Mouse (Mus musculus) urinary bladder, postnatal 4 days (tissue): ENCODE results near the gene Sdha.

Source experiments
- DNase-seq, 2 experiments: peaks; one replicate each; pipeline ENCODE4 v3.0.0; 2021 to 2022; ENCODE audit warnings: low spot score in 2 of 2

Sdha gene

DNA sequence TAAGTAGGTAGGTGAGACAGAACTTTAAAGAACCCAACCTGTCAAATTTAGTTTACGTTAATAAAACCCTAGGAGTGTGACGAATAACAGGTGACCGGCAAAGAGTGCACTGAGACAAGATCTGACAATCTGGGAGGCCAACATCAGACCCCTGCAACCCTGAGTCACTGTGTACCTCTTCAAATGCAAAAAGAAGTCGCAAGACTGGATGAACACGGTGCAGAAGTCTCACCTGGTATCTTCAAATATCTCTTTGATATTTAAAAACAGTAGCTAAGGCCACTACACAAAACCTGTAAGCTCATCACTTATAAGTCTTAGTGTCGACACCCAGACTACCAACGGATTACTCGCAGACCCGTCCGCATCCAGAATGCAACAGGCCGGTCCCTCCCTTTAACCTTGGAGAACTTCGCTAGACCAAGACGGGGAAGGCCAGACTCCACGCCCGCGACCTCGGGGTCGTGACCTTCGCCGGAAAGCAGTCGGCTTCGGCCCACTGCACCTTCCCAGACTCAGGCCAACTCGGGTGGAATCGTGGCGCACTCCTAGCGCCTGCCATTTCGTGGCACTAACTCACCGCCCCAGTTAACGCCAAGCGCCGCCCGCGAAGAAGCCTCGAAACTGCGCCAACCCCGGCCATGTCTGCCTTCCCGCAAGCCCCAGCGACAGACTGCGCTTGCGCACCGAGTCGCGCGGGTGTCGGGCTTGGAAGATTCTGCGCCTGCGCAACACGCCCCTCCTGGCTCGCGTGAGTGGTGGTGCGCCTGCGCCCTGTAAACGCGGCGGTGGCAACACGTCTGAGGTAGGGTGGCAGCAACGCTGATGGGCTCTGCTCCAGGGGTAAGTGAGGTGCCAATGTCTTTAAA, at the start of gene Sdha, which contains the start of gene Ccdc127:
Gene Sdha, minus strand, starts transcription at position 715 of the 869 bp plus-strand sequence.
Gene Ccdc127, plus strand, starts transcription at position 744 of the 869 bp plus-strand sequence.
- peak; percentile 93 to 95 for DNase-seq

DNA sequence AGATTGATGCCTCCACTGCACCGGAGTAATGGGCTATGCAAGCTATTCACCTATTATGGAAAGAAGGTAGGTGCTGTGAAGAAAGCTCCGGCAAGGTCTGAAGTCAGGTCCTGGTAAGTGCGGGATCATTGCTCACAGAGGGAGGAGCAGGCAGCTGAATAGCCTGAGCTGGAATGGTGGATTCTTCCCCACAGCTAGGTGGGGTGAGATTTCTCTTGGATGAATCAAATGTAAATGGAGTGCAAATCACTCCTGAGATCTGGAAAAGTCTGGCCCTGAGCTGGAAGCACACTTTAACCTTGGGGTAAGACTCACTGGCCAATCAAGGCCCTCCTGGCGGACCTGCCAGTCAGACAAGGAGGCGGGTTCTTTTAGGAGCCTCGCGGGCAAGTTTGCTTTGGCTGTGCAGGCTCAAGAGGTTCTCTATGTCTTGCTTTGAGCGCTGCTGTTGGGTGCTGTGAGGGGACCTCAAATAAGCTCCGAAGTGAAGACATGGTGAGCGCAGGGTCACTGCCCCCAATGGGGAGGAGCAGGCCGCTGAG, 49.3 kb upstream of the Sdha start, which contains the start of gene Ftl1-ps1:
Gene Ftl1-ps1, plus strand, starts transcription at position 397 of the 542 bp plus-strand sequence.
- DNase-seq: no peak

DNA sequence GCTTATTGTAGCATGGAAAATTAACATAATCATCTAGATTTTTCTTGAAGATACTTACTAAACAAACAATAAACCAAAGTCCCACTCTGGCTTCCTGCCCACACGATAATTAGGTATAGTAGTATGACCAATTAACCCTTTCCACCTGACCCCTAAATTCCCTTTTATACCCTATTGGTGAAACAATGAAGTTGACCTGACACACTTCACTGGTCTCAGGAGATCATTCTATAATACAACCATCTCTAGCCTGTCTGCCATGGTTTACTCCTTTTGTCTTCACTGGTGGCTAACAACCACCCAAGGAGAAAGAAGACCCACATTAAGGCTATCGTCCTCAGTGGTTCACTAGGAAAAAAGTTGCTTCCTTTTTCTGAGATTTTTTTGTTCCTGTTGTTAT, 41.1 kb upstream of the Sdha start:
- DNase-seq: no peak

DNA sequence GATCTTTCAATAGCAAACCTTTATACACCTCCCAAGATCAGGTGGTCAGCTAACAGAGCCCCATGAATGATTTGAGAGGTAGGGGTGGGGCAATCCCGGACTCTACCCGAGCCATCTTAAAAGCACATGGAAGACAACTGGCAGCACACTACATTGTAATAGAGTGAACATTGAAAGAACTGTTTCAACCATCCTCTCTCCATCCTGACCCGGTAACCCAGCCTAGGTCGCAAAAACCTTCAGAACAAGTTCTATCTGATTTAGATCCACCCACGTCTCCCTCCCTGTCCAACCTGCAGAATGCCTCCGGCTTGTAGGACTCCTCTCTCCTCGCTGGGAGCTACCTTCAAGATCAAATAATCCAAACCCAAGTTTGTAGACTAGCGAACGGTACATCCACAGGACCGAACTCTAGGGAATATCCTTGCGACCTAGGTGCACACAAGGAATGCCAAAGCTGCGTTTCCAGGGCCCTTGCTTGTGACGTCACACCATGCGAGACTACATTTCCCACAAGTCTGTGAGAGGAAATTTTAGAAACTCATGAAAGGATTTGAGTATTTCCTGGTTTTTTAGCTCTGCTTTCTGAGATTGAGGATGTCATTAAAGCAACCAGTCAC, 40.4 kb upstream of the Sdha start, which contains the start of gene Zfp72:
Gene Zfp72, minus strand, starts transcription at position 466 of the 620 bp plus-strand sequence.
- DNase-seq: peak; percentile 34 to 63

DNA sequence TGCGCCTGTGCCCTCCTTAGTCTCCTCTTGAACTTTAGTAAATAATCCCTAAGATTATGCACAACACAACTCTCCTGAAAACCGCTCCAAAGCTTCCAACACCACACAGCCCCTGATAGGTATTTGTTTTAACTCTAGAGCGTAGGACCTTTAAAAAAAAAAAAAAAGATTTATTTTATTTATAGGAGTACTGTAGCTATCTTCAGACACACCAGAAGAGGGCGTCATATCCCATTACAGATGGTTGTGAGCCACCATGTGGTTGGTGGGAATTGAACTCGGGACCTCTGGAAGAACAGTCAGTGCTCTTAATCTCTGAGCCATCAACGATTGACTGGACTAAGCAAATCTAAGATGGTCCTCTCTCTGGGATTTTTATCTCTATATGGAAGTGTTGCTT, 39.6 kb upstream of the Sdha start:
- DNase-seq: no peak

DNA sequence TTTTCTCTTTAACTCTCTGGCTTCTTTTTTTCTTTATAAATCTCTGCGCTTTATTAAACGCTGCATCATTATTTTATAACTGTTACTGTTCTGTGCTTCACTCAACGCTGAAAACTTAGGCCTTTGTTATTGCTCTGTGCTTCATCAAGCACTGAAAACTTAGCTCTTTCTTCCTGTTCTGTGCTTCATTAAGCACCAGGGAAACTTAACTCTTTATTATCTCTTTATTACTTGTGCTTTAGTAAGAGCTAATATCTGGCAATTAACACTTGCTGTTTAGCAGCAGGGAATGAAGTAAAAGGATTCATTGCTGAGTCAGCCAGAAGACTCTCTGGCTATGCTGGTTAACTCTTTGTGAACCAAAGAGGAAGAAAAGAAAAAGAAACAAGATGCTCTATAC, 32.2 kb upstream of the Sdha start:
- no peak for DNase-seq

DNA sequence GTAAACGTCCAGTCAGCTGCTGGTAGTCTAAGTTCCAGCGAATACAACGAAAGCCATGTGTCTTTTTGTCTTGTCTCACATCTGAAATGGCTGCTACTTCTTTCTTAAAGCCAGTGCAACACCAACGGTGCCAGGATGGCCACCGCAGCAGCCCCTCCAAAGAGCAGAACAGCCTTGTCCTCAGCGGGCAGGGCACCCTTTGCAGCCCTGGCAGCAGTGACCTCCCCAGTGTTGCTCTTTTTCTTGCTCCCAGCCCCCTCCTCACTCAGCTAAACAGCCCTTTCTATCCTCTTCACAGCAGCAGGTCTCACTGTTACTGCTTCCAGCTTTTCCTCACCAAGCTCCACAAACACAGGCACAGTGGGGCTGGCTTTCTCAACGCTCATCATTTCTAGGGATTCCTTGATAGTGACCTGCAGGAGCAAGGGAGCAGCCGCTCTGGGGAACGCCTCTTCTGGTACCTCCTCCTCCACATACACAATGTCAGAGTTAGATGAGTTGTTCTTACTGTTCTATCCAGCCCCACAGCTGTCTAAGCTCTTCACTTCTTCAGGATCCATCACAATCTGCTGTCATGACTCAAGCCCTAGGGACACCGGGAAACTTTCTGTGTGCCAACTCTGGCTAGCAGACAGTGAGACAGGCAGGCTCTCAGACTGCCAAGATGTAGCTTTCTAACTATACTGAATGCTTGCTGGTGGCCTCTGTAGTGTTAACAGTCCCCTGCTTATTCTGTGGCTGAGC, 31.6 kb upstream of the Sdha start:
- no peak for DNase-seq

DNA sequence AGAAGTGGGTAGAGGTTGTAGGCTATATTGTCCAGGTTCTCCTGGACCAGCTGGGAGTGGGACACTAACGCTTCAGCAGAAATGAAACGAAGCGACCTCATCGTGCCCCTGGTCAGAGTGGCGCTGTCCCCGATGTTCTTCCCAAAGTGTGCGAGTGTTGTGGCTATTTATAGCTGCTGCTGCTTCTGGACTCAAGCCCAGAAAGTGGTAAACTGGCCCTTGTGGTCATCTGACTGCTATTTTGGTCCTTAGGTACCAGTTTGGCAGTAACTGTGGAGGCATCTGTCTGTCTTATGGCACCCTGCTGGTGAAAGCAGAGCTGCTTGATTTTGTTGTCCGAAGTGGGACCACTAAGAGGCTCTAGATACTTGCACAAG, 13.8 kb upstream of the Sdha start, which contains the start of gene Lrrc14b:
Gene Lrrc14b, minus strand, starts transcription at position 147 of the 377 bp plus-strand sequence.
- DNase-seq: no peak

DNA sequence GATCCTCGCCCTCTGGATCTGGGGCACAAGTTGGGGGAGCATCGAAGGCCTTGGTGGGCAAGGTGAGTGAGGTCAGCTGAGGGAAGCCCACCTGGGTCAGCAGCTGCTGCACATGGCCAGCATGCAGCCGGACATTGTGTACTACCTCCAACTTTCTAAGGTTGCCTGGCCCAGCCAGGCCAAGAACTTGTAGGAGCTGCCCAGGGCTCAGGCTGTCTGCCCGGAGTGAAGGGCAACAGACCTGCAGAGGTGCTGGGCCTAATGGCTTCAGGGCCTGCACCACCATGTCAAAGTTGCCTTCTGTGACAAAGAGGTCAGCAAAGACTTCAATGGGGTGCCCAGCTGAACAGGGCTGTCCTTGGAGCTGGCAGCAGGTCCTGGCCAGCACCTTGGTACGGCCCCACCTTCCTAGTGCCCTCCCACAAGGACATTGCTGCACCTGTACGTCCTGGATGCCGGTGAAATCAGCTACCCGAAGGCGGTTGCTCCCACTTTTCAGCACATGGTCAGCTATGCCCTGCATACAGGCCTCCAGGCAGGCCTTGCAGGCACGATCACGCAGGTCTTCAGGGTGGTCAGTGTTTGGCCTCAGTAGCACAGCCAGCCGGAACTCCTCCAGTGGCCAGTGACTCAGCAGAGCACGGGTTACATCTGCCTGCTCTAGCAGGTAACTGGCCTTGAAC, 13.2 kb upstream of the Sdha start:
- no peak for DNase-seq

DNA sequence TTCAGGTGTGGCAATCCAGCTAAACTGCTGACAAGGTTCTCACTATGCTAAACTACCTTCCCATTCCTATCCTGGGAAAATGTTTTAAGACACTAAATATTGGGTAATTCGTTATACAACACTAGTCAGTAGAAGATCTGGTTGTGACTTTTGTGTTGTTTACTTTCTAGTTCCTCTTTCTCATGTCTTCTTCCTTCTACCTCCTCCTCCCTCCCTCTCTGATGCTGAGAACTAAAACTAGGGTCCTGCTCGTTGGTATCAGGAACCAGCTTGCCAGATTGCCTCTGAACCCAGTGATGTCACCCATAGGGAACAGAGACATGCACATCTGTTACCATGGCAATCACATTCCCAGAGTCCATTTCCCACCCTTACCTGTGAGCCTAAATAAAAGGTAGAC, 12.1 kb upstream of the Sdha start:
- no peak for DNase-seq

DNA sequence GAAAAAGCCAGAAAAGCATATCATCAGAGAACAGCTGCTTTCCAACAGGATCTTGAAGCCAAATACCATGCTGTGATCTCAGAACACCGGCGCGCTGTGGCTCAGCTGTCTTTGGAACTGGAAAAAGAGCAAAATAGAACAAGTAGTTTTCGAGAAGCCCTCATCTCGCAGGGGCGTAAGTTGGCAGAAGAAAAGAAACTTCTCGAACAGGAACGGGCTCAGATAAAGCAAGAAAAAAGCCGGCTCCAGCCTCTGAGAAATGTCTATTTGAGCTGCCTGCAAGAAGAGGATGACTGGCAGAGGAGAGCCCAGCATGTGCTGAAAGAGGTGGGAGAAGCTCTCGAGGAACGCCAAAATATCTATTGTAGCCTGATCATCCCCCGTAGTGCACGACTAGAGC, 6.4 kb upstream of the Sdha start:
- no peak for DNase-seq

DNA sequence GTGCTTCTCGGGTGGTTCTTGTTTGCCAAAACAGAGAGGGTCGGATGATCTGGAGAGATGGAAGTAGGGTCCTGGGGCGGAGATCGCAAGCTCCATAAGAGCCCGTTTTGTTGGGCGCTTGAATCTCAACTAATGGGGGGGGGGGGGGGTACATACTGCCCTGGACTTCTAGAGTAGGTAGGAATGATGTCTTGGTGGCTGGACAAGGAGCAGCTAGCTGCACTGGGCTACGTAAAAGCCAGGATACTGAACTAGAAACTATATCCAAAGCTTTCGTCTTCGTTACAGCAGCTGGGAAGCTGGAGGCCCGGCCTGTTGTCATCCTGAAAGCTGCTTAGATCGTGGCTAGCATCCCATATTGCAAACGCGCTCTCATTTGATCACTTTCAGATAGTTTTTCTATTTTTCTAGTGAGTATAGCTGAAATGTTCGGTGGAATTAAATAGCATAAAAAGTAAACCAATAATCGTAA, 391 bp upstream of the Sdha start:
- no peak for DNase-seq

DNA sequence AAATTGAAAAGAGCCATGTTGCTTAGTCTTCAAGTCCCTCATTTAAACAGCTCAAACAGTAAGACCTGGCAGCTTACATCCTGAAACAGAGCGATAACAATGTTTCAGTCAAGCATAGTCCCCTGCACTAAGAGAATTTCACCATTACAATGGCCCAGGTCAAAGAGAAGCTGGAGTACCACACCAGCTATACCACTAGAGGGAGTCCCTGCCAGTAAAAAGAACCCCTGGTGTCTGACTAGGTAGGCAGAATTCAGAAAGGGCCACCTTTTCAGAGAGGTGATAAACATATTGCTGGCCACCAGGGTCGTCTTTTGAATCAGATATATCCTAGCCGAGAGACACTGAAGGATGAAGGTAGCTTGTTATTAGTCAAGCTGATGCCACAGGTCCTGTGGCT, 9.0 kb downstream of the Sdha start:
- DNase-seq: no peak

DNA sequence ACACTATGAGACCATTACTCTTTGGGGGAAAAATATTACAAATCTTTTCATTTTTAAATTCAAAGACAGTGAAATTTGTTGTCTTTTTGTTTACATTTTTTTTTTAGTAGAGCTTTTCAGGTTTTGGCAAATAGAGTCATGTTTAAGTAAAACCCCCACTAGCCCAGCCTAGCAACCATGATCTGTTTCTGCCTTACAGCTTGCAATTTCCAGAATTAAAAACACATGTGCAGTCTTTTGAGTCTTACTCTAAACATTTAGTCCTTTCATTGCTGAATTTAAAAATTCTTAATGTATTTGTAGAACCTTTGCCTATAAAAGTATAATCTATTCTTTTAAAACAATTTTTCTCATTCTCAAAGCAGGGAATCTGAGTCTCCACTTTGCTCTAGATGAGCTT, 20.8 kb downstream of the Sdha start:
- no peak for DNase-seq

DNA sequence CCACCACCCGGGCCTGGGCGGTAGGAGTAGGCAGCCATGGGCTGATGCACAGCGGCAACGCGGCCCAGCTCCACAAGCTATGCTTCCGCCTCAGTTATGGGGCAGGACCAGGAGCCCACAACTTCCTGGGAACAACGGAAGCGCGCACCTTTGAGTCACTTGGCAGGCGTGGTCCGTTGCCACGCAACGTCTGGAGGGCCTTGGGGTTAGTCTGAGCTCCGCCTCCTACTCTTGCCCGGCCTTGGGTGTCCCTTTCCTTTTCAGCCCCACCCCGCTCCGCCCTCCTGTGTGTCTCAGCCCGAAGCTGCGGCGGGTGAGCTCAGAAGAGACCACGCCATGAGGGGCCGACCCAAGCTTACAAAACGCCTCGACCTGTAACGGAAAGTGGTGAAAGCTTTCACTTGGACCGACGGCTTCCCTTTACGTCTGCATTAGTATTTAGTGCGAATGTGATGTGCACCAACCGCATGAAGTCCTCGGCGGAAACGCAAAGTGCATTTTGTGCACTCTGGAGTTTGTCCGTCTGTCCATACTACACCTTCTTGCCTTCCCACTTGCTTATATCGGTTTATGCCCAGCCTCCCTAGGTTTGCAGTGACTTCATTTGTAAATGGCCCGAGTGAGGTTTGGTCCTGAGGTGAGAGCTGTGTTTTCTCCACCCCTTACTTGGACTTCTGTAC, 32.8 kb downstream of the Sdha start, which contains the start of gene Pdcd6:
Gene Pdcd6, minus strand, starts transcription at position 411 of the 680 bp plus-strand sequence.
- peak; percentile 90 to 93 for DNase-seq

DNA sequence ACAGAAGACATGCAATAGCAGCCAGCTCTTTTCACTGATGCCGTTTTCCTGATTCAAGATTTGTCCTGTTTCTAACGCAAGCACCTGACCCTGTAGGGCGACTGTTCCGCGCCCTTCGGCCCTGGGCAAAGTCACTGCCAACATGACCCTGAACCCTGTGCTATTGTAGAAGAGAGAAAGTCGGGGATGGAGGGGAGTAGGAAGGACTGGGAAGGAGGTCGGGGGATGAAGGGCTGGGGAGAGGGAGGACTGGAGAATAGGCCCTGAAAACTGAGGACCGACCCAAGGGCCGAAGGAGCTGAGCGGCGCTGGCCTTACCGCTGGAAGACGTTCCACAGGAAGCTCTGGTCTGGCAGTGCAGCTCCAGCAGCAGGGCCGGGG, 33.3 kb downstream of the Sdha start:
- DNase-seq: no peak

DNA sequence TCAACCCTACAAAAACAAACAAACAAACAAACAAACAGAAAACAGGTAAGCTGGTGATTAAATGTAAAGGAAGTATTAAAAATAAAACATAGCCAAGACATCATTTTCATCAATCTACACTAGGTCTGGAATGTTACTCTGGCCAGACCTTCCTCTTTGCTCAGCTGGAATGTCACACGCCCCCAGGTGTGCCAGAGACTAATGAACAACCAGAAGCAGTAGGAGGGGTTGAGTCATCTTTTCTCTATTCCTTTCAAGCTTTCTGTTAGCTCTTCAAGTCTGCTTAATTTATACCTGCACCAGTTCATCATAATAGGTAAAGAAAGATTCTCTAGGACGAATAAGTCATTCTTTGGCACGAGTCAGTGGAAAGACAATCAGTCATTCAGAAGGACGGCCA, 33.7 kb downstream of the Sdha start:
- DNase-seq: no peak

DNA sequence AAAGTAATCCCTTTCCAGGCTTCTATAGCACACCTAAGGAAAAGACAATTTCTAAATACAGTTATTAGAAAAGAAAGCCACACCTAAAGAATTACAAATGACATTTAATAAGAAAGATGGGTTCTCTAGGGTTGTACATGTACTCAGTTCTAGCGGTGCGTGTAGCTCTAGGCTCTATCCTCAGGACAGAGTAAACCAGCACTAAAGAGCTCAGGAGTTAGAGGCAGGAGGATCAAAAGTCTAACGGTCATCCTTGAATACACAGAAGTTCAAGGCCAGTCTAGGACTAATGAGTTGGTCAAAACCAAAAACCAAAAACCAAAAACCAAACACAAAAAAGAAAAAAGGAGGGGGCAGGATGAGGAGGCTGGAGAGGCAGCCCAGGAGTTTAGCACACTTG, 35.5 kb downstream of the Sdha start:
- DNase-seq: no peak

DNA sequence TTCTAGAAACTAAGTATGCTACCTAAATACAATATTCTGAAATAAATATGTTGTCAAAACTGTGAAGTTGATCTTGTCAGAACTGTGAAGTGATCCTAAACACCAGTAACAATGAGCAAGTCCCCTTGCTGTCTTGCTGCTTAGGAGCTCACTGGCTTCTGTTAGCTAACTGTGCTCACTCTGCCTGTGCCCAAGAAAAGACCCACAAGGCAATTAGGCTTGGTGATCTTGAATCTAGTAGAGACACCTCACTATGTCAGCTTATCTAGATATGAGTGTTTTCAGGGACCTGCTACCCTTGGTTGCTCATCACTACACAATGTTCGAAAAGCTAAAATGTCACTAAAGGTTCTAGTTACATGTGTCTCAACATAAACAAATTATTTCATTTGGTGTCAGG, 44.3 kb downstream of the Sdha start:
- DNase-seq: no peak

DNA sequence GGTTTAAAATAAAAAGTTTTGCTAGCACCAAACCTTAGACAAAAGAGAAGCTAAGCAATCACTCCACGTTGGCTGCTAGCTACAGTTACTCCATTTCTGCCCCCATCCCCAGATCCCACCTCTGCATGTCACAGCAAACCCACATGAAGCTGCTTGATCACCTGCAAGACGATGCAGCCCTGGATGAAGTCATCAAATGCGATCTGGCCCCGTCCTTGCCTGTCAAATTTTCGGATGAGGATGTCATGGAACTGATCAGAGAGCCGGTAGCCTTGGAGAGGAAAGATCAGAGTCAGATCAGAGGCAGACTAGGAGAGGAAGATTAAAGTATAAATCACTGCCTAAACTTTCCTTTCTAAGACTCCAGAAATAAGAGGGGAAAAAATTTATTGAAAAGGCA, 44.7 kb downstream of the Sdha start:
- no peak for DNase-seq
